Mouse (Mus musculus) kidney, postnatal 0 days (tissue): ENCODE measurements around the gene Retreg2. TPM values are rescaled to one million over a fixed set of nuclear protein-coding genes. Genes with fewer than 3 reads are reported as not detected.

ENCODE experiments used
- ATAC-seq: fragments of 200-750 bp; cut with Nextera tagmentation; replicated peaks from 2 replicates; pipeline ENCODE4 v1.8.0; 2017; ENCODE audit warnings: low read depth, moderate number of reproducible peaks, moderate TSS enrichment, moderate library complexity; ENCODE audit not compliant: low FRiP score
- DNase-seq: peaks from one replicate; pipeline ENCODE4 v3.0.0-alpha.2; 2016; ENCODE audit warnings: low spot score
- H3K27ac ChIP-seq: fragments of 300-500 bp; sonication (generic); 2 replicates; pipeline ENCODE4 v1.5.1; 2014; ENCODE audit warnings: mild to moderate bottlenecking
- H3K27me3 ChIP-seq: fragments of 300-500 bp; sonication (generic); 2 replicates; pipeline ENCODE4 v1.6.1; 2014; ENCODE audit warnings: low read length, mixed read lengths; ENCODE audit not compliant: insufficient read depth
- H3K36me3 ChIP-seq: fragments of 300-500 bp; sonication (generic); 2 replicates; pipeline ENCODE4 v1.6.1; 2014; ENCODE audit warnings: low read length, mixed read lengths; ENCODE audit not compliant: insufficient read depth
- H3K4me1 ChIP-seq: fragments of 300-500 bp; sonication (generic); replicated peaks from 2 replicates; pipeline ENCODE4 v1.6.1; 2014; ENCODE audit warnings: antibody characterized with exemption, low read length, mixed read lengths; ENCODE audit not compliant: insufficient read depth
- H3K4me2 ChIP-seq: fragments of 300-500 bp; sonication (generic); 2 replicates; pipeline ENCODE4 v1.6.1; 2014; ENCODE audit warnings: mild to moderate bottlenecking, low read length, moderate library complexity, mixed read lengths
- H3K4me3 ChIP-seq: fragments of 300-500 bp; sonication (generic); replicated peaks from 2 replicates; pipeline ENCODE4 v1.5.1; 2014; ENCODE audit warnings: low read depth, low read length
- H3K9ac ChIP-seq: fragments of 300-500 bp; sonication (generic); 2 replicates; pipeline ENCODE4 v1.6.1; 2014; ENCODE audit warnings: low read depth, low read length
- H3K9me3 ChIP-seq: fragments of 300-500 bp; sonication (generic); replicated peaks from 2 replicates; pipeline ENCODE4 v1.6.1; 2016; ENCODE audit warnings: low read length, inconsistent platforms, mixed read lengths
- CTCF ChIP-seq: IDR thresholded peaks from 2 replicates; pipeline ENCODE4 v1.5.1; 2016; ENCODE audit warnings: antibody characterized with exemption, low read depth, mild to moderate bottlenecking, moderate library complexity
- WGBS: fragments of 180-500 bp; shearing (Covaris S2); extraction: QIAGEN DNeasy Blood & Tissue Kit; methylation state at CpG from one replicate; pipeline ENCODE4 v1.1.7; 2014; 5-methylcytosine and 5-hydroxymethylcytosine counted together
- polyA plus RNA-seq: library from polyadenylated mRNA; unstranded; fragments of >200 nt; fragmentation: Nextera tagmentation; extraction: Ambion mirVana; gene quantifications from 2 replicates; pipeline ENCODE4 v1.2.1, GENCODE M21; 2015

The Retreg2 gene
- polyA plus RNA-seq, 1 experiment from 2014 or later = 52.0 TPM

GRCm38 (mm10) chr1:75180741-75181140, 38.2 kb downstream of the Retreg2 start:
- 25% methylated on average over 7 of the region's 7 CpGs for WGBS
- Histone ChIP-seq H3K4me1 (peaks cover 6% of the 10 kb centered on the region), H3K27me3 (no peaks in the 10 kb centered on the region), H3K9me3 (no peaks in the 10 kb centered on the region), H3K9ac (peak overlapping the region; percentile 37; the same call in 1 of the 2 replicates), H3K27ac (peak overlapping the region; percentile 31; the same call in 1 of the 2 replicates), H3K4me3 (peak overlapping the region; percentile 53; the same call in 1 of the 2 replicates), H3K36me3 (peaks cover 33% of the 10 kb centered on the region), H3K4me2 (peak overlapping the region; percentile 96; the same call in 1 of the 2 replicates)
- no peak; the same call in 1 of the 2 replicates for ATAC-seq
- DNase-seq = no peak
- TF ChIP-seq CTCF = no peak

GRCm38 (mm10) chr1:75181377-75181870, 38.8 kb downstream of the Retreg2 start:
- Histone ChIP-seq H3K27me3 (no peaks in the 10 kb centered on the region), H3K9ac (no peak overlapping the region), H3K4me2 (no peak overlapping the region), H3K9me3 (no peaks in the 10 kb centered on the region), H3K27ac (no peak overlapping the region), H3K36me3 (peaks cover 38% of the 10 kb centered on the region), H3K4me1 (peaks cover 6% of the 10 kb centered on the region), H3K4me3 (no peak overlapping the region)
- DNase-seq (no peak), ATAC-seq (no peak)
- no peak for TF ChIP-seq CTCF
- 84% methylated on average over 4 of the region's 4 CpGs for WGBS

- H3K27ac ChIP-seq = no peak overlapping the region
- TF ChIP-seq CTCF = peak; percentile 25; the same call in 1 of the 2 replicates
- no peak overlapping the region for H3K4me2 ChIP-seq
- H3K4me1 ChIP-seq = peaks cover 6% of the 10 kb centered on the region
- ATAC-seq = no peak
- H3K9me3 ChIP-seq = no peaks in the 10 kb centered on the region
- H3K9ac ChIP-seq = no peak overlapping the region
- H3K36me3 ChIP-seq = peaks cover 42% of the 10 kb centered on the region
- no peak overlapping the region for H3K4me3 ChIP-seq
- no peak for DNase-seq
- 76% methylated on average over 4 of the region's 4 CpGs for WGBS
- no peaks in the 10 kb centered on the region for H3K27me3 ChIP-seq
These were observed 39.6 kb downstream of the Retreg2 start for GRCm38 (mm10) chr1:75182160-75182559.

GRCm38 (mm10) chr1:75185495-75185894, 42.9 kb downstream of the Retreg2 start:
- no peak overlapping the region for H3K27ac ChIP-seq
- H3K9ac ChIP-seq = no peak overlapping the region
- no peaks in the 10 kb centered on the region for H3K27me3 ChIP-seq
- TF ChIP-seq CTCF = no peak
- ATAC-seq (no peak), DNase-seq (no peak)
- no peaks in the 10 kb centered on the region for H3K4me1 ChIP-seq
- H3K9me3 ChIP-seq = no peaks in the 10 kb centered on the region
- no peak overlapping the region for H3K4me2 ChIP-seq
- H3K36me3 ChIP-seq = peaks cover 50% of the 10 kb centered on the region
- H3K4me3 ChIP-seq = no peak overlapping the region
- 89% methylated on average over 11 of the region's 11 CpGs for WGBS

- Histone ChIP-seq H3K36me3 (peaks cover 50% of the 10 kb centered on the region), H3K4me2 (no peak overlapping the region), H3K9me3 (no peaks in the 10 kb centered on the region), H3K4me1 (peaks cover 8% of the 10 kb centered on the region; the same call in 1 of the 2 replicates), H3K9ac (no peak overlapping the region), H3K27ac (no peak overlapping the region), H3K27me3 (no peaks in the 10 kb centered on the region), H3K4me3 (no peak overlapping the region)
- ATAC-seq = no peak
- DNase-seq = peak; percentile 36
- TF ChIP-seq CTCF = no peak
These were observed 44.5 kb downstream of the Retreg2 start for GRCm38 (mm10) chr1:75187126-75187525.

- Histone ChIP-seq H3K27ac (no peak overlapping the region), H3K4me1 (peaks cover 8% of the 10 kb centered on the region), H3K9me3 (no peaks in the 10 kb centered on the region), H3K4me3 (no peak overlapping the region), H3K36me3 (peaks cover 42% of the 10 kb centered on the region), H3K27me3 (no peaks in the 10 kb centered on the region), H3K4me2 (no peak overlapping the region), H3K9ac (no peak overlapping the region)
- WGBS = 90% methylated on average over 2 of the region's 2 CpGs
- TF ChIP-seq CTCF = no peak
- ATAC-seq = no peak
- DNase-seq = no peak
These were observed 45.4 kb downstream of the Retreg2 start for GRCm38 (mm10) chr1:75187914-75188483.
